Mouse (Mus musculus): ENCODE data around the gene Nkd2. TPM values are rescaled to one million over a fixed set of nuclear protein-coding genes. Genes with fewer than 3 reads are reported as not detected.

Nkd2 gene
- polyA plus RNA-seq, 1 experiment from 2014 or later = 7.6 TPM

DNA sequence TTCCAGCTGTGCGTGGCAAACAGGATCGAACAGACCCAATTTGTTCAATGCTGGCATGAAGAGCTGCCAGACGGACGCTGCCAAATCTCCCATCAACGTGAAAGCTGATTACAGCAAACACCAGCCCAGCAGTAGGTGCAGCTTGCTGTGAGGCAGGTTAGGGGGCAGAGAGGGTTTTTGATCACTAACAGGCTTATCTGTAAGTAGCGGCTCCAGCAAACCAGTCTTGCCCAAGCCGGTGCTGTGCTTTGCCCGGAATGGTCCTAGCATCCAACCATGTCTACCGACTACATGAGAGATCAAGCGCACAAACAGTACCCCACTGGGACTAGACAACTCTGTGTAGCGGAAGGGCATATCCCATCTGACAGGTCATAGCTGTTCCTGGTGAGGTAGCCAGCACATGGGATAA is 8.3 kb downstream of the Nkd2 start:
- H3K4me1 ChIP-seq (replicated peaks) = peaks cover 20% of the 10 kb centered on the region
- H3K4me3 ChIP-seq (replicated peaks) = no peak overlapping the region
- no peak overlapping the region for H3K4me2 ChIP-seq (replicated peaks)
- H3K9me3 ChIP-seq = no peaks in the 10 kb centered on the region
- no peak overlapping the region for H3K27ac ChIP-seq
- peak; percentile 79 for ATAC-seq
- 61% methylated on average over 11 of the region's 11 CpGs for WGBS
- no peak overlapping the region for H3K9ac ChIP-seq (replicated peaks)
- peaks cover 23% of the 10 kb centered on the region for H3K27me3 ChIP-seq
- H3K36me3 ChIP-seq = no peaks in the 10 kb centered on the region

DNA sequence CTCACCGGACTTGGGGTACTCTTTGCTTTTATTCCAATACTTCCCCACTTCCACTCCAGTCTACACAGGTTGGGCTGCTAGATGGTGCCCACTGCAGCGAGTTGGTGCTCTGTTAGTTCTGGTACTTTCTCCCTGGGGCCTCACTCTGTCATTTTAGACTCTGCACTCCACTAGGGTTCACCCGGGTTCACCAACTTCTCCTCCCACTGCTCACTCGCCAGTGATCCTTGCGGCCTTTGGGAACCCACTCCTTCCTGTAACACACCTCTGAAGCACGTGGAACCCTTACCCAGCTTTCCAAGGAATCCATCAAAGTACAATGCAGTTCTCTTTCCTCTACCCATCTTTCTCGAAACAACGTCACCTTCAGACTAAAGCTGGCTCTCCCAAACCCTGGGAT is 9.7 kb downstream of the Nkd2 start:
- Histone ChIP-seq H3K27ac (no peak overlapping the region), H3K4me1 (replicated peaks) (peaks cover 20% of the 10 kb centered on the region), H3K9ac (replicated peaks) (no peak overlapping the region), H3K27me3 (peaks cover 14% of the 10 kb centered on the region), H3K36me3 (no peaks in the 10 kb centered on the region), H3K4me2 (replicated peaks) (no peak overlapping the region), H3K4me3 (replicated peaks) (no peak overlapping the region), H3K9me3 (no peaks in the 10 kb centered on the region)
- 81% methylated on average over 8 of the region's 8 CpGs for WGBS
- ATAC-seq = no peak

DNA sequence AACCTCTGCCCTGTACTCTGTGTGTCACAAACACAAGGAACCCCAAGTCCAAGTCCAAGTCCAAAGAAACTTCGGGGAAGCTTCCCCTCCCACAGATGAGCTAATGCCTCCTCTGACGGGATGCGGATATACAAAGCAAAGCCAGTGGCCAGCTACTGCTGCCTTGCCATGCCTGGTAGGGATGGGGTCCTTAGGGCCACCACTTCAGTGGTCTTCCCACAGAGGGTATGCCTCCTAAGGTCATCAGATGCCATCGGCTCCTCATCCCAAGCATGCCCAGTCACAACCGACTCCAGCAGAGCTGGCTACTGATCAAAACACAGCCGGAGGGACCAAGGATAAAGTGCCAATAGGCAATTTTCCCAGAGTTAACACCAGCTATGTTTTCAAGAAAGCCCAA is 10.9 kb downstream of the Nkd2 start:
- Histone ChIP-seq H3K27ac (no peak overlapping the region), H3K4me1 (replicated peaks) (peaks cover 20% of the 10 kb centered on the region), H3K4me2 (replicated peaks) (no peak overlapping the region), H3K36me3 (no peaks in the 10 kb centered on the region), H3K9me3 (no peaks in the 10 kb centered on the region), H3K9ac (replicated peaks) (no peak overlapping the region), H3K27me3 (0 out of 2 replicates have a peak, but pooled peaks cover 3% of the 10 kb centered on the region), H3K4me3 (replicated peaks) (no peak overlapping the region)
- 83% methylated on average over 6 of the region's 6 CpGs for WGBS
- no peak for ATAC-seq

DNA sequence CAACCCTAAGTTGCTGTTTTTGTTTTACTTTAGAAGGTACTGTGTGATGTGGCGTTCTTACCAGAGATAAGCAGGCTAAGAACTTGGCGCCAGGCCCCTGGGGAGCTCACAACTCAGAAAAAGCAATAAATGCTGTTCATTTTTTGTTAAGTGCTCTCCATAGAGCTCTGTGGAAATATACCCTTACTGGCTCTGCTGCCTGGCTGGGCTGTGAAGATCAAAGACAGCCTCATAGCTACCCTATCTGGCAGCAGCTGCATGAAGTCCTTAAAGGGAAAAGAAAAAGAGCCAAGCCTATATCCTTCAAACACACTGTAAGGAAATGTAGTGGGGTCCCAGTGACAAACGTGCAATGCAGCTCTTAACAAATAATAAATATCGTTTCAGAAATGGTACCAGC is 11.6 kb downstream of the Nkd2 start:
- no peaks in the 10 kb centered on the region for H3K36me3 ChIP-seq
- H3K4me3 ChIP-seq (replicated peaks) = no peak overlapping the region
- 57% methylated on average over 4 of the region's 4 CpGs for WGBS
- H3K4me1 ChIP-seq (replicated peaks) = peaks cover 20% of the 10 kb centered on the region
- H3K4me2 ChIP-seq (replicated peaks) = no peak overlapping the region
- H3K9ac ChIP-seq (replicated peaks) = no peak overlapping the region
- ATAC-seq = no peak
- H3K9me3 ChIP-seq = no peaks in the 10 kb centered on the region
- no peak overlapping the region for H3K27ac ChIP-seq
- 0 out of 2 replicates have a peak, but pooled peaks cover 3% of the 10 kb centered on the region for H3K27me3 ChIP-seq

DNA sequence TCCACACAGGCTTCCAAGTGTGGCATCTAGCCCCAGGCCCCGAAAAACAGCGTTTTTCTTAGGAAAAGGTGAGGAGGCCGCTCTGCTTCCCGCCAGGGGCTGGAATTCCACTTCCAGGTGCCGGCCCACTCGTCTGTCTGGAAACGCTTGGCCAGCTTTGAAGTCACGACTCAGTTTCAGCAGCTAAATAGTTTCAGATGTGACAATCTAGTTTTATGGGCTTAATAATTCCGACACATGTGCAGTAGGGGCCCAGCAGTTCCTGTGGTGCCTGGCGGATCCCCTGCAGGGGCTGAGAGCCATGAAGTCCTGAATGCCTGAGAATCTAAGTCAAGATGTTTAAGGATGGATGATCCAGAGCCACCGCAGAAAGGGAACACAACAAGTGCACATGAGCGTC is 13.6 kb downstream of the Nkd2 start:
- no peak for ATAC-seq
- no peaks in the 10 kb centered on the region for H3K9me3 ChIP-seq

DNA sequence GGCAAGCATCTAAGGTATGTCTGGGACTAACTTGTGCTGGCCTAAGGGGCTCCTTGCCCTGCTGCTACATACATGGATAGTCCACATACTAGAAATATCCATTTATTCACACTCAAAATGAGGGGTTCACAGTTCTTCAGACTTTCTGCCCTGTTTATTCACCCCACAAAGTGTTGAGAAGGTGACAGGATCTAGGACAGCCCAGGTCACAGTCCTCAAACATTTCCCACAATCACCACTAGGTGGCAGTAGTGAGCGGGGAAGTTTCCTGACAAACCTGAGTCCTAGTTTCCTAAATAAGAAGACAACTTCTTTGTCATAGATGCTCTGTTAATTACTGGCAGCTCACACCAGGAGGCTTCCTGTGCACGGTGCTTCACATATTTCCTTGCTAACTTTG is 15.9 kb downstream of the Nkd2 start:
- WGBS = 2% methylated on average over 2 of the region's 2 CpGs
- no peak overlapping the region for H3K9ac ChIP-seq (replicated peaks)
- H3K27ac ChIP-seq = no peak overlapping the region
- H3K36me3 ChIP-seq = no peaks in the 10 kb centered on the region
- H3K4me1 ChIP-seq (replicated peaks) = peaks cover 5% of the 10 kb centered on the region; the same call in 1 of the 2 replicates
- H3K4me2 ChIP-seq (replicated peaks) = no peak overlapping the region
- H3K9me3 ChIP-seq = no peaks in the 10 kb centered on the region
- no peak overlapping the region for H3K4me3 ChIP-seq (replicated peaks)
- peak; percentile 65 for ATAC-seq
- H3K27me3 ChIP-seq = 0 out of 2 replicates have a peak, but pooled peaks cover 3% of the 10 kb centered on the region

More for the DNA sequence above, 13.6 kb downstream of the Nkd2 start:
- no peak overlapping the region for H3K9ac ChIP-seq (replicated peaks)
- H3K27me3 ChIP-seq = 0 out of 2 replicates have a peak, but pooled peaks cover 3% of the 10 kb centered on the region
- 70% methylated on average over 12 of the region's 12 CpGs for WGBS
- no peak overlapping the region for H3K27ac ChIP-seq
- H3K36me3 ChIP-seq = no peaks in the 10 kb centered on the region
- no peak overlapping the region for H3K4me3 ChIP-seq (replicated peaks)
- peaks cover 13% of the 10 kb centered on the region; the same call in 1 of the 2 replicates for H3K4me1 ChIP-seq (replicated peaks)
- H3K4me2 ChIP-seq (replicated peaks) = no peak overlapping the region

DNA sequence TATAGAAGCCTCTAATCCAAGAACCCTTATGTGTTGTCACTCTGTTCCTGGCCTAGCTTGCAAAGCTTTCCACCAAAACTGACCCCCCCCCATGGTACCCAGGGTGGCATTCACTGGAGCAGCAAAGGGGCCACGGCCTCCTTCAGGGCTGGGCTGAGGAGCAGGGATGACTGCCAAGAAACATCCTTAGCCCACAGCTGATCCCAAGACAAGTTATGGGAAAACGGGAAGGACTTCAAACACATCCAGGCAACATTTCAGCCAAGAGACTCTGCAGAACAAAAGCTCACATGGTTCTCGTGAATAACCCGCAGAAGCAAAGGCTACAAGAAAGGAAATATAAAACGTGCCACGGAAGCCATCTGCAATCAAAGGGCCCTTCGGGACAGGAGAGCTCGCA is 20.2 kb downstream of the Nkd2 start:
- 84% methylated on average over 8 of the region's 8 CpGs for WGBS

DNA sequence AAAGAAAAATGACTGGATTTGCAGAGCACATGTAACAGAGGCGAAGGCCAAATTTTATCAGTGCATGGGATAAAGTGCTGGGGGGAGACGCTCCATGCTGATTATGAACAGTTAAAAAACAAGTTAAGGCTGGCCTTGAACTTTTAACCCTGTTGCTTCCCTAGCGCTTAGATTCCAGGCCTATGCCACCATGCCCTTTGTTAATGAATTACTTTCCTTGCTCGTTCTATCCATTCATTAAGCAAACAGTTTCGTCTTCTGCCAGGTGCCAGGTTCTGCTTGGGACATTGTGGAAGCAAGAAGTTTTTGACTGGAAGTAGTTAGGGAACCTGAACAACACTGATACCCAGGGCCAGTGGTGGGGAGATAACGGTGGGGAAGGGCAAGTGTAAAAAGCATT is 23.7 kb downstream of the Nkd2 start:
- Histone ChIP-seq H3K4me1 (replicated peaks) (no peaks in the 10 kb centered on the region), H3K9ac (replicated peaks) (no peak overlapping the region), H3K9me3 (no peaks in the 10 kb centered on the region), H3K27ac (no peak overlapping the region), H3K4me2 (replicated peaks) (no peak overlapping the region), H3K36me3 (no peaks in the 10 kb centered on the region), H3K4me3 (replicated peaks) (no peak overlapping the region), H3K27me3 (no peaks in the 10 kb centered on the region)
- 89% methylated on average over 6 of the region's 6 CpGs for WGBS
- ATAC-seq = no peak

More for the DNA sequence above, 20.2 kb downstream of the Nkd2 start:
- Histone ChIP-seq H3K36me3 (no peaks in the 10 kb centered on the region), H3K27ac (no peak overlapping the region), H3K9me3 (no peaks in the 10 kb centered on the region), H3K4me1 (replicated peaks) (no peaks in the 10 kb centered on the region), H3K4me3 (replicated peaks) (no peak overlapping the region), H3K27me3 (no peaks in the 10 kb centered on the region), H3K4me2 (replicated peaks) (no peak overlapping the region), H3K9ac (replicated peaks) (no peak overlapping the region)
- no peak for ATAC-seq

DNA sequence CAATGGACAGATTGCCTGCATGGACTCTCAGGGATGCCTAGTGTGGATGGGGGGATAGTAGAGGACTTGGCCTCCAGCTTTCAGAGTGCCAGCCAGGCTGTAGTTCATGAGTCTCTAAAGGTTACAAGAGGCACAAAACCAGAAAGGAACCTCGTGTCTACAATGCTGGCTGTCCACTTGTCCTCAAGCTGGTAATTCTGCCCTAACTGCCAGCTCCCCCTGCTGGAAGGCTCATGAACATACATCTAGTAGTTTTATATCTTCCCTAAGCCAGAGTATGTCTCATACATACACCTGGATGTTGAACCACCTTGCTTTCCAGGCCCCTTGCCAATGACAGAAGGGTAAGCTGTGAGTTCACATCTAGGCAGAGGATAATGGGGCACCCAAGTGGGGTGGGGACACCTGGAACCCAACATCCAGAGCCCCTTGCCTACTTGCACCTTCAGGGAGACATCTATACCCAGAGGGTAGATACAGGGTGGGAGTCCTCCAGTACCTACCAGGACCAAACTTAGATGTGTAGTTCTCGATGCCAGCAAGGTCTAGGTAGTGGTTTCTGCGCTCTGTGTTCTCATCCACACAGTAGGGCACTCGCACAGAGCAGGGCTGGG is 25.1 kb downstream of the Nkd2 start:
- Histone ChIP-seq H3K4me1 (replicated peaks) (no peaks in the 10 kb centered on the region), H3K9me3 (no peaks in the 10 kb centered on the region), H3K27ac (no peak overlapping the region), H3K36me3 (no peaks in the 10 kb centered on the region), H3K4me3 (replicated peaks) (no peak overlapping the region), H3K9ac (replicated peaks) (no peak overlapping the region), H3K4me2 (replicated peaks) (no peak overlapping the region), H3K27me3 (no peaks in the 10 kb centered on the region)
- ATAC-seq = peak; percentile 12; the same call in 1 of the 2 replicates
- 68% methylated on average over 4 of the region's 4 CpGs for WGBS

DNA sequence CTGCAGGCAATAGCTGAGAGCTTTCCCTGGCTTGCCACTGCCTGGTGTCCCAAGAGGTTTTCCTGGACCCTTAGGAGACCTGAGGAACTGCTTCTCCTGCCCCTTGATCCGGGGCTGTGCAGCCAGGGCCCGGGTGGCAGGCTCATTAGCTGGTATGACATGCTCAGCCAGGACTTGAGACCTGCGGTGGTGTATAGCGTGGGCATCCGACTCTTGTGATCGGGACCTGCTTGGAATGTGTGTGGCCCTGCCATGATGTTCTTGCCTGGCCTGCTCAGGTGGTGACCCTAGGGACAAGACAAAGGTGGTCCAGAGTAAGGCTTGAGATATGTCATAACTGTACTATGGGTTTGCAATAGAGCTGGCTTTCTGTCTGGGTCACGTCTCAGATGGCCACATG is 26.2 kb downstream of the Nkd2 start:
- Histone ChIP-seq H3K27ac (no peak overlapping the region), H3K36me3 (peaks cover 3% of the 10 kb centered on the region; the same call in 1 of the 2 replicates), H3K4me2 (replicated peaks) (no peak overlapping the region), H3K9ac (replicated peaks) (no peak overlapping the region), H3K27me3 (no peaks in the 10 kb centered on the region), H3K9me3 (no peaks in the 10 kb centered on the region), H3K4me1 (replicated peaks) (no peaks in the 10 kb centered on the region), H3K4me3 (replicated peaks) (no peak overlapping the region)
- ATAC-seq = no peak
- 91% methylated on average over 7 of the region's 7 CpGs for WGBS

DNA sequence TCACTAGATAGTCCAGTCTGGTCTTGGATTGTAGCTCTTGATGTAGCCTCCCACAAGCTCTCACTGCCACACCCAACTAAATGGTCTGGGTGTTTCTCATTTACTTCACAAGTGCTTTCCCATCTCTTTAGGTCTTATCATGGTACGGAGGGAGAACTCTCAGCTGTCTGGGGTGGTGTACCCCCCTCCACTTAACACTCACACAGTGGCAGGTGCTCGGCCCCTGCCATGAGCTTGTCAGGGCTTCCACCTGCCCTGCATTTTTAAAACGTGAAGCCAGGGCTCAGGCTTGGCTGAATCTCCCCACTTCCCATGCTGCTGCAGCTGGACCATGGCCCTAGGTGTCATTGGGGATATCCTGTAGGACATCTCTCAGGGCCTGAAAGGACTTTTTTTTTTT is 28.5 kb downstream of the Nkd2 start:
- WGBS = 75% methylated on average over 3 of the region's 3 CpGs
- peaks cover 23% of the 10 kb centered on the region for H3K36me3 ChIP-seq
- no peak overlapping the region for H3K4me2 ChIP-seq (replicated peaks)
- no peak overlapping the region for H3K27ac ChIP-seq
- H3K9ac ChIP-seq (replicated peaks) = no peak overlapping the region
- no peaks in the 10 kb centered on the region for H3K9me3 ChIP-seq
- H3K4me3 ChIP-seq (replicated peaks) = no peak overlapping the region
- no peaks in the 10 kb centered on the region for H3K27me3 ChIP-seq
- no peak for ATAC-seq
- H3K4me1 ChIP-seq (replicated peaks) = no peaks in the 10 kb centered on the region

DNA sequence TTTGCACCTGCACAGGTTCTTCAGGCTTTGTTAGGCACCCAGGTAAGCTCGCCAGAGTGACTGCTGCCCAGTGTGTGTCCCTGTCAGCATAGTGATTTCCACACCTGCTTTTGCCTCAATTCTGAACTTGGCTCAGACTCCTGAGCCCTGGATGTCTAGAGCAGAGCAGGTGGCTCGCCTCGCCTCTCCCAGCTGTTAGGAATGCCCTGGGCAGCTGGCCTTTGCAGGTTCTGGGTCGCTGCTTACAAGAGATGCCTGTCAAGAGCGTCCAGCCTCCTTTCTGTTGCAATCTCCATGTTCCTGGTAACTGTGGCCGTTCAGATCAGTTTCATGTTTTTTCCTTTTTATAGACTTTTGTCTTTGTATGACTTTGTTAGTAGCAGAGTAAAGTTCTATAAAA is 31.1 kb downstream of the Nkd2 start:
- Histone ChIP-seq H3K9me3 (no peaks in the 10 kb centered on the region), H3K4me3 (replicated peaks) (no peak overlapping the region), H3K36me3 (peaks cover 49% of the 10 kb centered on the region), H3K9ac (replicated peaks) (no peak overlapping the region), H3K27me3 (no peaks in the 10 kb centered on the region), H3K4me1 (replicated peaks) (no peaks in the 10 kb centered on the region), H3K4me2 (replicated peaks) (no peak overlapping the region), H3K27ac (no peak overlapping the region)
- 67% methylated on average over 6 of the region's 6 CpGs for WGBS
- no peak for ATAC-seq

DNA sequence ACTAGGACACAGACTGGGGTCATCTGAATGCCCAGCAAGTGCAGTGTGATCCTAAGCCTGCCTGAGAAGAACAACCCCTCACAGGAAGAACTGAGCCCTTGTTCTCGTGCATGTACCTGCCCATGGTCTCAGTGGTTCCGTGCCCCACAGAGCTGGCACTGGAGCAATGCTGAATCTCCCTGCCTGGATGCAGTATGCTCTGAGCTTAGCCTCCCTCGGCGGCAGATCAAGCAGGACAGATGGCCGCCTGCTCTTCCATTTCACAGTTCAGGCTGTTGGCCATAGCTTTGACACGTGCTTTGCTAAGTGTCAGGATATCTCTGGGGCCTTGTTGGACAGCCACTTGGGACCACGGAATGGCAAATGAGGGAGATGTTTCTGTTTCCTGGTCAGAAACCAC is 33.2 kb downstream of the Nkd2 start:
- no peak overlapping the region for H3K4me3 ChIP-seq (replicated peaks)
- H3K27me3 ChIP-seq = no peaks in the 10 kb centered on the region
- peaks cover 70% of the 10 kb centered on the region for H3K36me3 ChIP-seq
- whole genome bisulfite sequencing = 95% methylated on average over 7 of the region's 7 CpGs
- ATAC-seq = no peak
- no peak overlapping the region for H3K9ac ChIP-seq (replicated peaks)
- H3K9me3 ChIP-seq = no peaks in the 10 kb centered on the region
- no peaks in the 10 kb centered on the region for H3K4me1 ChIP-seq (replicated peaks)
- H3K4me2 ChIP-seq (replicated peaks) = no peak overlapping the region
- no peak overlapping the region for H3K27ac ChIP-seq
